Mouse (Mus musculus): ENCODE results near the gene 1190005I06Rik.

DNA sequence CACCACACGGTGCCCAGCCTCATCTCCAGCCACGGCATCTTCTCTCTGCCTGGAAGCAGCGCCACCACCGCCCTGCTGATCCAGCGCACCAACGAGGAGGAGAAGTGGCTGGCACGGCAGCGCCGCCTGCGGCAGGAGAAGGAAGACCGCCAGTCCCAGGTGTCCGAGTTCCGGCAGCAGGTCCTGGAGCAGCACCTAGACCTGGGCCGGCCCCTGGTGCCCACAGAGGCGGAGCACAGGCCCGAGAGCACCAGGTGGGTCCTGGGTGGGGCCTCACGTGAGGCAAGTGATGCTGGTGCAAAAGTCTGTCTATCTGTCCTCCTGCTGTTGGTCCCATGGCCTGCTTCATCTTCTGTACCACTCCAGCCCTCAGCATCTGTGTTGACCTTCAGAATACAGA lies 78.3 kb downstream of the 1190005I06Rik start:
- TF ChIP-seq CTCF (IDR thresholded peaks at IDR 0.05; ENCODE audit: insufficient read depth, low read depth, low read length) (no peak), POLR2A (IDR thresholded peaks at IDR 0.05; ENCODE audit: insufficient read depth, low read depth, low read length) (no peak)

Measured in olfactory bulb, adult 2 months (tissue).